Mouse (Mus musculus): ENCODE data around the gene Npr3.
"Not testable (repeated sequence)": the region's sequence is repeated elsewhere in the genome, so short reads cannot be mapped to it uniquely, and the experiment has no call there.

Gene Npr3

DNA sequence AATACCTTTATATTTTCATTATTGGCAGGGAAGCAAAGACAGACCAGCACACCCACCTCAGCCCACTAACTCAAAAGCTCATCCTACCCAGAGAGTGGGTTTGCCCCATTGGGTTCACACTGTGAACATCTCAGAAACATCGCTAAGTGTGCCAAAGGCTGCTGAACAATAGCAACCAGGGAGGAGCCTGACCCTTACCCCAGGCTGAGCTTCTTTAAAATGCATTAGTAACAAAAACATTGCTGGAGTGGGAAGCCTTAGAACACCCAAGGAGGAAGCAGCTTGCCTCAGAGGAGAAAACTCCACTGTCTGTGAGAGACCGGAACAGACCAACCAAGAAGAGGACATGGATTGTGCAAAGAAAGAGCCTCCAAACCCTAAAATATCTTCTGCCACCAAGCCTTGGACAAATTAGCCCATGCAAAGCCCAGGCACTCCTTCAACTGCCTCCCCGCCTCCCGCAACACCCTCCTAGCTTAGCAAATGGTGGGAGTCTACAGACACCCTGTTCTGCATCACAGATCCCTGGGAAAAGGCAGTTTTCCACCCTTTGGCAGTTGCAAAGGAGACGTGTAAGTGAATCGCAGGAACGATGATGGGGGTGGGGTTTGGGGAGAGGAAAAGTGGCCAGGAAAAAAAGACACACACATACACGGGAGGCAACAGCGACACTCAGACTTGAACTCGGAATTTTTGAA lies 24.4 kb downstream of the Npr3 start:
- in situ Hi-C loops (cut with MboI, MseI): no loop called here

DNA sequence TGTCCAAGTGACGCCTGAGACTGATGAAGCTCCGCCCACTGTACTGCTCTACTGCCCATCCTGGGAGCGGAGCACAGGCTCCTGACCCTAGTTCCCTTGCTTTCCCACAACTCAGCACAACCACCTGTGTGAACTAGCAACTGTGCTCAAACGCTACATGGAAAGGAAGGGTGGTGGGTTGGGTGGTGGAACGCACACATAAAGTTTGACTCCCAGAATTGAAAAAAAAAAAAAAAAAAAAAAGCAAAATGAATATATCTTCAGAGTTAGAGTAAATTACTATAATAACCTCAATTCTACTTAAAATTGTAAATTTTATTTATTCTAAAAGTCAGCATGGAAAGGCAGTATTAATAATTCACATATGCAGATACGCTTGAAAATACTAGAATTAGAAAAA lies 25.3 kb downstream of the Npr3 start:
- in situ Hi-C loops (cut with MboI, MseI): no loop called here

DNA sequence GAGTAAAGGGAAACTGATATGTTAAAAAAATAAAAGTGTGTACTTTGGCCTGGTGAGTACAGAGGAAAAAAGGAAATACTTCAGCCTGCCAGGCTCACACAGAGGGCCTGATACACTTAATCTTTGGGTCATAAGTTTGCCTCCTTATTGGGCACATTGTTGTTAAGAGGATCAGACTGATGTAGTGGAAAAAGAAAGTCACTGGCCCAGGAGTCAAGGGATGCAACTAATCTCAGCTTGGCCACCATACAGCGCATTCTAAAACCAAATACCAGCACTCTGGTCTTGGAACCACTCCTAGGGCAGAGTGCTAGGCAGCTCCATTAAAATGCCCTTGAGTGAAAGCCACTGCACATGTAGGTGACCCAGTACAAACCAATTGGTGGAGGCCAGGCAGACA lies 28.8 kb downstream of the Npr3 start:
- in situ Hi-C loops (cut with MboI, MseI): no loop called here

DNA sequence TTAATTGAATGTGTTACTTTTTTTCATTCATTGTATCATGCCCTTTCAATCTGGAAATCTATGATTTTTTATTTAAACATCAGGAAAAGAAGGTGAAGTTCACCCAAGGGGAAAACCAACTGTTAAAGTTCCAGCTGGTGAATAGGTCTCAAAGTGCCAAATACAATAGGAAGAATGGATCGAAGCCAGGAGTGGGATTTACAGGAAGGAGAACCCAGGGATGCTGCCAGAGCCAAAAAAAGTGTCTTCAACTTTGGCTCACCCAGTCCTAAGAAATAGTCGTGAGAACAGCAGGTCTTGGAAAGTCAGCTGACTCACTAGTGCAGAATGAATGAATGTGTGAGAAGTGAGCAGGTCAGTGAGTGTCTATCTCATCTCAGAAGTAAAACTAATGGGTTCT lies 29.8 kb downstream of the Npr3 start:
- in situ Hi-C loops (cut with MboI, MseI): no loop called here

DNA sequence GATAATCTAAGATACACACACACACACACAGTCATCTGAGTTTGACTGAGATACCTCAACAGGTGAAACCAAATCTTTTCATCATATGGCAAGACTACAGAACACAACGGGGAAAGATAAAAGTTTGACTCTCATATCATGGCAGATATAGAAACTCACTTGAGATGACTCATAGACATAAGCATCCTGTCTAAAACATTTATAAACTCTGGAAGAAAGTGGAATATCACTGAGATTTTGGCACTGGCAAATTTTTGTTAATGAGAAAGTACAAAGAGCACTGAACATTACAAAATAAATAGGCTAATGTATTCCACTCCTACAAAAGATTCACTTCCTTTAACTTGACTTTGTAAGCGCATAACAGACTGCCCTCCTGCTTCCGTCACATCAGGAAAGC lies 40.2 kb downstream of the Npr3 start:
- in situ Hi-C loops (cut with MboI, MseI): no loop called here

DNA sequence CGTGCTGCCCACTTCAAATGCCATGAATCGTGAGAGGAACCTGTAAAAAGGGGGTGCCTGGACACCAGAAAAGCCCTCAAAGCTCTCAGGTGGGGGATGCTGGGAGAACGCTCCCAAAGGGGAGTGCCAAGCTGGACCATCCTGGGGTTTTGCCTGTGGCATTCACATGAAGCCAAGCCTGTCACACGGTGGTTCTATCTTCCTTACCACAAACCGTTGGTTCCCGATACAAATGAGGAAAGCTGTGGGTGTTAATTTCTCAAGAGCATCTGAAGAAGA lies 43.6 kb downstream of the Npr3 start:
- in situ Hi-C loops (cut with MboI, MseI): no loop called here

DNA sequence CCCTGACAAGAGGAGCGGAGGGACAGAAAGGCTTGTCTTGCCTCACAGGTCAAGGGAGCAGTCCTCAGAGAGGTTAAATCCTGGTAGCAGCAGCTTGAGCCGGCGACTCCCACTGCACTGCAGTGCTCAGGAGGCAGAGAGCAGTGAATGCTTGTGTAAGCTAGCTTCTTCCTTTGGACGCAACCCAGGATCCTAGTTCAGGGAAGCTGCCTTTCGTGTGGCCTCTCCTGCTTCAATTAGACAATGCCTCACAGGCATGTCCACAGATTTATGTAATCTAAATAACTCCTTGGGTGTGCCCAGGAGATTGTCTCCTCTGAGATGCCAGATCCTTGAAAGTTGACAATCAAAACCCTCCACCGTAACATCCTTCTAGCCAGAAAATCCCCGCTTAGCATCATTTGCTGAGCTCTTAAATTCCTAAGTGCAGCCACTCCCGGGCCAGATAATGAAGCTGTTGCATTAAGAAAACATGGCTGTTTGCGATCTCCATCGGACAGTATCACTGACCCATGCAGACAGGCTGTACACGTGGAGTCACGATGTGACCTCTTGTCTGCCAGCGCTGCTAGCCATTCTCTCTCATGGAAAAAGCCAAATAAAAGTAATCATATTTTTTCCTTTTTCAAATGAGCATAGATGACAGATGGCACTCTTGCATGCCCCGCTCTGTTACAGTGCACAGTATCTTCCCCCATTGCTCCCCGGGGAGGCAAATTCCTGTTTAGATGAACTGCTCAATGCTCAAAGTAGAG lies 44.1 kb downstream of the Npr3 start:
- in situ Hi-C loops (cut with MboI, MseI): no loop called here

DNA sequence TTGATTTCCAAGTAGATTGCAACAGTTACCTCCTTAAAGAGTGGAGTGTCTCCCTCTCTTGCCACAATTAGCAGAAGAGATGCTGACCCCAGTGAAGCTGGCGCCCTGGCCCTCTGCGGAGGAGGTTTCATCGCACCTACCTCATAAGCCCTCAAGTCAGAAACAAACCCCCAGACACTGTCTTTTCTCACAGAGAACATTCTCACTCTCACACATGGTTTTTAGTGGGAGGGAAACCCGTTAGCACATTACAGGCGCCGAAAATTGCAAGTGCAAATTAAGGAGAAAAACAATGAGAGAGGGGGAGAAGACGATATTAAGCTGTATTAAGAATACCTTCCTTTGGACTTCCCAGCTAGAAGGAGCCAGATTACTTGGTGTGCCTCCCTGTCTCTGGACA lies 44.8 kb downstream of the Npr3 start:
- in situ Hi-C loops (cut with MboI, MseI): no loop called here

DNA sequence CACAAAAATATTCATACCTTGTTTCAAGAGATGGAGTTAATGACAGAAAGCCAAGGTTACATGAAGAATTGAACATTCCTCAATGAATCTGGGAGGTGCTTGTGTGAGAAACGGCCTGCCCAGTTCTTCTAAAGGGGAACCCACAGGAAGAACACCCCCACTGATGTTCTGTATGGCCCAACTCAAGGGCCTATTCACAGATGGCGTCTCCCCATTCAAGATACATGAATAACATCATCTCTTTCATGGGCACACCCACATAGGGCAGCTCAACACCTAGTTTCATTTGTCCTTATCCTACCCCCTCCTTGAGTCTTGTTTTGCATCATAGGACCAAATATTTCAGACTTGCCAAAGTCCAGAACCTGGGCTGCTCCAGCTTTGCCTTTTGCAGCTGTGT lies 46.8 kb downstream of the Npr3 start:
- in situ Hi-C loops (cut with MboI, MseI): no loop called here

DNA sequence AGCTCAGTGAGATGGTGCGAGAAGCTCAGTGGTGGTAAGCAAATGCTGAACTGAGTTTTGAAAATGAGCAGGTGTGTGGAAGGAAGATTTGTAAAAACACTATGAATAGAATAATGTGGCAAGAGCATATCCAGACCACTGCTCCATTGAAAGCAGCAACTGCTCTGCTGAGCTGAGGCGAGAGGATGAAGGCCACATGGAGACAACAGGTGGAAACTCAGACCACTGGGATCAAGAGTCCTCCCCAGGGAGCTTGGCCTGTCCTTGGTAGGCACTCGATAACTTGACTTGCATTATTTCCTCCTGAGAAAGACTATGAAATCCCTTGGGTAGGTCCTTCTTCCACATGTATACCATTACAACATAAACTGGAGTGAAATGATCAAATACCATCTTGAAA lies 47.3 kb downstream of the Npr3 start:
- in situ Hi-C loops (cut with MboI, MseI): no loop called here

DNA sequence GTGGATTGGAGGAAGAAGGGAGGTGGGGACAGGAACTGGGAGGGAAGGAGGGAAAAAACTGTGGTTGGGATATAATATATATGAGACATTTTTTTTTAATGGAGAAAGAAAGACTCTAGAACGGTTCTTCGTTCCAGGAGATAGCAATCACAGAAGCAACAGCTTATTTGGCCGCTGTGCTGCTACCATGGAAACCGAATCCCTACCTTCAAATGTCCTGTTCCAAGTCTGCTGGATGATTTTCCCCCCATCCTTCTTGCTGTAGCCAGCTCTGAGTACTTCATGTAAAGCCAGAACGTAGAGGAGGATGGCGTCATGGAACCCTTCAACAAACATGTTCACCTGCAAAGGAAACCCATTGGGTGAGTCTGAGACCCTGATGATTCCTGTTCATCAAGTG lies 48.7 kb downstream of the Npr3 start:
- in situ Hi-C loops (cut with MboI, MseI): no loop called here

DNA sequence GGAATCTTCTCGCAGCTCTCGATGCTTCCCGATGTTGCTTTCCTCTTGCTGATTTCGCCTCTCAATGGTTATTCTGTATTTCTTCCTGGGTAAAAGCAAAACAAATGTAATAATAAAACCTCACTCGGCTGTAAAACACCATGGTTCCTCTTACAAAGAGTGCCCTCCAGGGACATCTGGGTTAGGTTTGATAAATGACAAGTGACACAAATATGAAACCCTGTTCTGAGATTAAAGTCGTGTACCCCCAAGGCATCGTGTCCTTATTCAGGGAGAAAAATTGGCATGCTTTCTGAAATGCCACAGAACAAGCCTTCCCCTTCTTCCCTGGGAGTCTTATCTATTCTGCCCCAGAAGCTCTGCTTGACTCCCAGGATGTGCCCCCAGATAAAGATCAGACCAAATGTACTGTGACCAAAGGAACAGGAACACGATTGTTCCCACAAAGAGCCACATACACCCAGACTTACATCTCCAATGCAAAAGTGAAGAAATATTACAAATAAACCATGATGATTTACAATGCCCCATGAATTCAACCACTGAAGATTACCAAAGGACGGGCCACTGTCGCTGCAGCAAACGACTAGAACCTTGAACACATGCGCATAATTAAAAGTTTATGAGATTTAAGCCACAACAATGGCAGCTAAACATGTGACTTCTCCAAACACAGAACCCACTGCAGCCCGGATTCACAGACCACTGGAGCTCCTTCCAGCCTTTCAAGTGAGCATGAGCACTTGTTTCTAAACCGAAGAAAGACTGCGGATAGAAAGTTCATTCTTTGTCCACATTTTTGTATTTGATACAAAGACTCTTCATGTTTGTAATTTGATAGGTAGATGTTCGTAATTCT lies 61.7 kb downstream of the Npr3 start:
- in situ Hi-C loops (cut with MboI, MseI): no loop called here

DNA sequence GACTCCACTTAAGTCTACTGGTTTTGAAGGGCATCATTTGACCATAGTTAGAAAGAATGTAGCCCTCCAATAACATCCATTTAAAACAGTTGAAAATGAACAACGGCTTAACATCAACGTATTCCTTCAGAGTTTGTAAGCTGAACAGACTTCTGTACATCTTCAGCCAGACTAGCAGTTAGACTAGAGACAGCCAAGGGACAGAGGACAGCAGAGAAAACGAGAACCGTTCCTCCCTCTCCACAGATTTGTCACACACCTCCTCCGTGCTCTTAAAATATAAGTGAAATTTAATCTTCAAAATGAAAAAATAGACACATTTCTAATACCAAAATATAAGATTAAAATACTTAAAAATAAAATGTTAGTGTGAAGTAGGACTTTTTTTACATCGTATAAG lies 63.0 kb downstream of the Npr3 start:
- in situ Hi-C loops (cut with MboI, MseI): no loop called here

DNA sequence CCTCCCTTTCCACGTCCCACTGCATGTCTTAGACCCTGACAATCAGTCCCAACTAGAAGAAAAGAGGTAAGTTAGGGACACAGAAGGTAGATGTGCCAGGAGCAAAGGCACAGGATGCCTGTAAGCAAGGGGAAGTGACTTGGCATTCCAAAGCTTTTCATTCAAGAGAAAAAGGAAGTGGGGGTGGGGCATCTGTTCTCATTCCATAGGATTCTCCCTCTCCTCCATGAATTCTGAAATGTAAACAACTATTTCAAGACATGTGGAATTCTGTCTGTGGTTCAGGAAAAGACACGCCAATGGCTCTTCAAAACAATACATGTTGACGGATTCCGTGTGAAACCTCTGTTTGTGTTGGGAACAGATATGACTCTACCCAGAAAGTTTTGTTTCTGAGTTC lies 65.3 kb downstream of the Npr3 start:
- in situ Hi-C loops (cut with MboI, MseI): no loop called here

DNA sequence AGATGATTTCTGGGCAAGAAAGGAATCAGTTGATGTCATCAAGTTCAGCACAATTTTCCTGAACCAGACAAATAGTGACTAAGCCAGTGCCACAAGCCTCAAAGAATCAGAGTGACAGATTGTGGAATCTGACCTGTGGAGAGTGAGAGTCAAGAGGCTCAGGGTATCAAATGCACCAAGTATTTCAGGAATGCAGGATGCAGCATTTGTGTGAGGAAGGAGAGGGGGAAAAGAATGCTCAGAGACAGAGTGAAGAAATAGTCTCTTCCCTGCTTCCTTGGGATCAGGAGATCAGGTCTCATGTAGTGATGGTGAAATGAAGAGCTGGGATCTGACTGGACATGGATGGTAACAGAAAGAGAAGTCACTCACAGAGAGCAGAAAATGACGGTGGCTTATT lies 71.2 kb downstream of the Npr3 start:
- in situ Hi-C loops (cut with MboI, MseI): no loop called here

DNA sequence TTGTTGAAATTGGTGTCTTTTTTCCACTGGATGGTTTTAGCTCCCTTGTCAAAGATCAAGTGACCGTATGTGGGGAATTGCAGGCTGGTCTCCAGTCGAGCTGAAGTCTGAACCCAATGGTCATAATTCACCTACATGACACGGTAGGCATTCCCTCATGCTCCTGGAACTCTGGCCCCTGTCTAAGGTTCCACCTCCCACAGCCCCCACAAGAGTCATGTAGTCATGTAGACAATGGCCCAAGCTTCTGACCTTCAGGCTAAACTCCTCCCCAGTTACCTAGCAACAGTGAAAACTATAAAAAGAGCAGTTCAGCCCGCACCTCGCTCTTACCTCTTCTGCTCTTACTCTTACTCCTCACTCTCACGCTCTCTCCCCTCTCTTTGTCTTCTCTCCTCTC lies 84.7 kb downstream of the Npr3 start:
- in situ Hi-C loops (cut with MboI, MseI): not testable (repeated sequence)

DNA sequence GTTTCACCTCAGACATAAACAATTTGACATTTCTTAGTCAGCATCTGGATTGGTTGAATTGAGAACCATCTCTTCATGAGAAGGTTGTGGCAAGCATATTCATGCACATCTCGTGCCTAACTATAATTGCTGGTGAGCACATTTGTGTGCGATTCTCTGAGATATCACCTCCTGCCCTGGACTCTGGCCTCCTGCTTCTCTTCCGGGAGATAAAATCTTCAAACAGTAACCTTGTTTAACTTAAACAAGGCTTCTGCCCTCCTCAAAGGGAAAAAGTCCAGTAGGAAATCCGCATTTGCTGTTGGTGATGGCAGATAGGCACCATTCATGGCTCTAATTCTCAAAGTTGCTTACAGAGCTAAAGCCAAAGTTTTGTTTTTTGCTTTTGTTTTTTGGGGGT lies 91.5 kb downstream of the Npr3 start:
- in situ Hi-C loops (cut with MboI, MseI): no loop called here

DNA sequence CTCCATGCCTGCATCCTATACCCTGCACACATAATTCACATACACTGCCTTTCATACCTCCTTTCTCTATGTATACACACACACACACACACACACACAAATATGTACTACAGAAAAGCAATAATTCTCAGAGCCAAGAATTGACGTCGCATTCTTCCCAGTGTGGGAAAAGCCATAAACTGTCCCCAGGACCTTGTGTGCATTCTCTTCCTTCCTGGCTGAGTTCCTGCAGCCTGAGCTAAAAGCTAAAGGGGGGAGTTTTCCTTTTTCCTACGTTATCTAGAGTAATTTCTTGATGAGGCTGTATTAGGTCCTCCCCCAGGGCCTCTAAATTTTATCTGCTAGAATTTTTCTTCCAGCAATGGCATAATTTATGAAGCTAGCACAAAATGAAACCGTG lies 103.5 kb downstream of the Npr3 start:
- in situ Hi-C loops (cut with MboI, MseI): no loop called here

DNA sequence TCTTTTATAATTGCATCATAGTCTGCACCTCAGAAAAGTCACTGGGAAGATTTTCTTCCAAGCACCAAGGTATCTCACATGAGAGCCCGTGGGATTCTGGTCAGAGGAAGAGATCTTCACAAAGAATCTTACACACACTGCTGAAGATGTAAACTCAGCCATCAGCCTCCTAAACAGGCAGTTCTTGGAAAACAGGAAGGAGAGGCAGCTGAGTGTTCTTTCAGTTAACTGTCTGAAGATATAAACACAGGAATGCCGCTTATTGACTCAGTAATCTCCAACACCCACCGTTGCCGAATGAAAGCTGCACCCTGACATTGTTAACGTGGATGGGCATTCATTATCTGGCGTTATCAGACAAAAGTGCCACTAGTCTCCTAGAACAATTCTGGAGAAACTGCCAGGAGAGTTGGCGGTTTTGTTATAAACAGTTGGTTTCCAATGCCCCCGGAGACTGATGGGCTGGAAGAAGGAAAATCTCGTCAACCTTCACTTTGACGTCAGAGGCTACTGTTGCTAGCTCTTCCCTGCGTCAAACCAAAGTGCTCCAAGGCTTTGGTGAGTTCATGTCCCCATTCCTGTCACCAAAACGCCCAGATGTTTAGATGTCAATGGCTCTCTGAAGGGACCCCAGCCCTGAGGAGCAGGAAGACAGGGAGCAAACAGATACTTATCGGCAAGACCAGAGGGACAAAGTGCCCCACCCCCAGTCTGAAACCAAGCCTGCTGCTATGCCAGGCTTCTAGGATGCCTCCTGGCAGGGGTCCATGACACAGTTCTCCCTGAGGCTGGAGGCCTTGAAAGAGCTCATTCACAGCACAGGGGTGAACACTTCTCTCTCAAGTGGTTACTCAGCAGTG lies 105.0 kb downstream of the Npr3 start:
- in situ Hi-C loops (cut with MboI, MseI): no loop called here

DNA sequence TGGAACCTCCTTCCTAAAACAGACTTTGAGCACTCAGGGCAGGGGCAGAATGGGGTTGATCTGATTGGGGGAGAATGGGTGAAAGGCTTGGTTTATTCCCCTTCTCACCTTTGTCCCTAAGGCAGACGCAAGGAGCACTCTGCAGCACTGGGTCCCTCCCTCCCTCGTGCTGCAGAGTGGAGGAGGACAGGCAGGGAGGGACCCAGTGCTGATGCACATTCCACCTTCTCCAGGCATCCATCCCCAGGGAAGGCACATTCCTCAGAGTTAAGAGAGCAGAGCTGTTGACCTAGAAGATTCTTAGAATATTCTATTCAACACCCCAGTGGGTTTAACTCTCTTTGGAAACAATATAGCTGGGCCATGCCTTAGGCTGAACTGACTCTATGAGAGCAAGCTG lies 112.5 kb downstream of the Npr3 start:
- in situ Hi-C loops (cut with MboI, MseI): loop anchor here (5.0 kb wide), 1 partner anchor 82 kb away; no protein-coding TSS in a partner anchor
